Mouse (Mus musculus): ENCODE data around the gene Gpc5.

DNA sequence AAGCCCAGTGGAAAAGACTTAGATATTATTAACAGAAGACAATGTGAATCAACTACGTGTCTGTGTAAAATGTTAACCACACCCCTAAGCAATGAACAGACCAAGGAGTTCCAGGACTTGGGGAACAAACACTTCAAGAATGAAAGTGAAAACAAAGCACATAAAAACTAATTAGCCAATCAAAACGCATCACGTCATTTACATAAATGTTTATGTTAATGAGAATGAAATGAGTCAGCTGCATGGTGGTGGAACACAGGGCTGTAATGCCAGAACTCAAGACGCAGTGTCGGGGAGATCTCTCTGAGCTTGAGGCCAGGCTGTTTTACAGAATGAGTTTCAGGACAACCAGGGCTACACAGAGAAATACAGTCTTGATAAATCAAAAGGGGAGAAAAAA, 136.1 kb downstream of the Gpc5 start:
- TF ChIP-seq TAL1 (IDR thresholded peaks at IDR 0.05; ENCODE audit: low read length) (no peak), GATA1 (IDR thresholded peaks at IDR 0.05; ENCODE audit: low read length) (no peak)
